Mouse (Mus musculus): ENCODE results near the gene Nt5c2.

Gene Nt5c2

GRCm38 (mm10) chr19:46930026-46930425 lies 84.9 kb downstream of the Nt5c2 start:
- no peak for DNase-seq (ENCODE audit: low spot score in 2 of 2)

GRCm38 (mm10) chr19:46929044-46929587 lies 85.8 kb downstream of the Nt5c2 start:
- DNase-seq (ENCODE audit: low spot score in 2 of 2): peak in 1 of 2 experiments; percentile 11

GRCm38 (mm10) chr19:46928136-46928535 lies 86.8 kb downstream of the Nt5c2 start:
- no peak for DNase-seq (ENCODE audit: low spot score in 2 of 2)

GRCm38 (mm10) chr19:46926951-46927350 lies 88.0 kb downstream of the Nt5c2 start:
- no peak for DNase-seq (ENCODE audit: low spot score in 2 of 2)

GRCm38 (mm10) chr19:46926357-46926756 lies 88.6 kb downstream of the Nt5c2 start:
- no peak for DNase-seq (ENCODE audit: low spot score in 2 of 2)

- DNase-seq (ENCODE audit: low spot score in 2 of 2): no peak
Observed at GRCm38 (mm10) chr19:46920571-46920970, 94.4 kb downstream of the Nt5c2 start.

GRCm38 (mm10) chr19:46915406-46916080 lies 99.4 kb downstream of the Nt5c2 start:
- DNase-seq (ENCODE audit: low spot score in 2 of 2): no peak

GRCm38 (mm10) chr19:46913626-46914025 lies 101.3 kb downstream of the Nt5c2 start:
- DNase-seq (ENCODE audit: low spot score in 2 of 2): no peak

- DNase-seq (ENCODE audit: low spot score in 2 of 2): no peak
Observed at GRCm38 (mm10) chr19:46911492-46911891, 103.5 kb downstream of the Nt5c2 start.

- DNase-seq (ENCODE audit: low spot score in 2 of 2): no peak
Observed at GRCm38 (mm10) chr19:46908977-46909376, 106.0 kb downstream of the Nt5c2 start.

GRCm38 (mm10) chr19:46908207-46908606 lies 106.7 kb downstream of the Nt5c2 start:
- DNase-seq (ENCODE audit: low spot score in 2 of 2): no peak

GRCm38 (mm10) chr19:46905971-46906370 lies 109.0 kb downstream of the Nt5c2 start:
- no peak for DNase-seq (ENCODE audit: low spot score in 2 of 2)

GRCm38 (mm10) chr19:46905383-46905782 lies 109.6 kb downstream of the Nt5c2 start:
- DNase-seq (ENCODE audit: low spot score in 2 of 2): no peak

- no peak for DNase-seq (ENCODE audit: low spot score in 2 of 2)
Observed at GRCm38 (mm10) chr19:46904907-46905306, 110.0 kb downstream of the Nt5c2 start.

- DNase-seq (ENCODE audit: low spot score in 2 of 2): no peak
Observed at GRCm38 (mm10) chr19:46903379-46903778, 111.6 kb downstream of the Nt5c2 start.

GRCm38 (mm10) chr19:46901323-46901722 lies 113.6 kb downstream of the Nt5c2 start:
- DNase-seq (ENCODE audit: low spot score in 2 of 2): no peak

GRCm38 (mm10) chr19:46900786-46901185 lies 114.2 kb downstream of the Nt5c2 start:
- no peak for DNase-seq (ENCODE audit: low spot score in 2 of 2)

GRCm38 (mm10) chr19:46899871-46900270 lies 115.1 kb downstream of the Nt5c2 start:
- DNase-seq (ENCODE audit: low spot score in 2 of 2): no peak

- DNase-seq (ENCODE audit: low spot score in 2 of 2): no peak
Observed at GRCm38 (mm10) chr19:46899306-46899705, 115.6 kb downstream of the Nt5c2 start.

- no peak for DNase-seq (ENCODE audit: low spot score in 2 of 2)
Observed at GRCm38 (mm10) chr19:46898222-46898621, 116.7 kb downstream of the Nt5c2 start.

GRCm38 (mm10) chr19:46897135-46897534 lies 117.8 kb downstream of the Nt5c2 start:
- no peak for DNase-seq (ENCODE audit: low spot score in 2 of 2)

GRCm38 (mm10) chr19:46893484-46893883 lies 121.5 kb downstream of the Nt5c2 start:
- no peak for DNase-seq (ENCODE audit: low spot score in 2 of 2)

GRCm38 (mm10) chr19:46892856-46893255 lies 122.1 kb downstream of the Nt5c2 start:
- no peak for DNase-seq (ENCODE audit: low spot score in 2 of 2)

- no peak for DNase-seq (ENCODE audit: low spot score in 2 of 2)
Observed at GRCm38 (mm10) chr19:46890657-46891056, 124.3 kb downstream of the Nt5c2 start.

Data from cerebellum, postnatal 4 days (tissue).